Mouse (Mus musculus) cortical plate, adult 2 months (tissue): Measurements from ENCODE around the gene Spdya.

Experiments used
- CTCF ChIP-seq: fragments of 200-500 bp; IDR thresholded peaks from 2 replicates; pipeline ENCODE4 v1.5.1; 2011; ENCODE audit warnings: mild to moderate bottlenecking, control low read depth, low read length; ENCODE audit not compliant: insufficient read depth; ENCODE audit errors: extremely low read depth
- POLR2A ChIP-seq: fragments of 200-500 bp; IDR thresholded peaks from 2 replicates; pipeline ENCODE4 v1.6.1; 2011; ENCODE audit warnings: mild to moderate bottlenecking, low read length, control low read depth; ENCODE audit not compliant: insufficient read depth; ENCODE audit errors: extremely low read depth

DNA sequence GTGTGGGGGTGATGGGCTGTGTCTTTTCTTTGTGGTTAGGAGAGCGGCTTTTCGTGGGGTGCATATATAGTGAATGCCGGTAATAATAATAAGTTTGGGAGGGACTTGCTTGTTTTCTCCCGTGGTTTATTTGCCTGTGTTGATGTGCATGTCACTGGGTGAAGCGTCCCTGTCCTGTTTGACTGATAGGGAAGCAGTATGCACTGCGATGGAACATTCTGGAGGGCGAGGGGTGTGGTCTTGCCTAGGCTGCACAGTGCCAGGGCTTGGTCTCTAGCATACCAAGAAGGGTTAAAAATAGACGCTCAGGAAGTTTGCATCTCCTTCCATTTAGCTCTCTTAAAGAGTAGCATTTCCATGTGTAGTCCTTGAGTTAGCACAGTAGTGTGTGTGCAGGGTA, 84.9 kb downstream of the Spdya start:
- TF ChIP-seq CTCF (no peak), POLR2A (no peak)
